Mouse (Mus musculus): ENCODE measurements around the gene Fam83c. TPM values are rescaled to one million over a fixed set of nuclear protein-coding genes. Genes with fewer than 3 reads are reported as not detected.

The Fam83c gene
- total and polyA plus RNA-seq, 3 experiments: 0.03 to 0.04 TPM; not detected in 1

DNA sequence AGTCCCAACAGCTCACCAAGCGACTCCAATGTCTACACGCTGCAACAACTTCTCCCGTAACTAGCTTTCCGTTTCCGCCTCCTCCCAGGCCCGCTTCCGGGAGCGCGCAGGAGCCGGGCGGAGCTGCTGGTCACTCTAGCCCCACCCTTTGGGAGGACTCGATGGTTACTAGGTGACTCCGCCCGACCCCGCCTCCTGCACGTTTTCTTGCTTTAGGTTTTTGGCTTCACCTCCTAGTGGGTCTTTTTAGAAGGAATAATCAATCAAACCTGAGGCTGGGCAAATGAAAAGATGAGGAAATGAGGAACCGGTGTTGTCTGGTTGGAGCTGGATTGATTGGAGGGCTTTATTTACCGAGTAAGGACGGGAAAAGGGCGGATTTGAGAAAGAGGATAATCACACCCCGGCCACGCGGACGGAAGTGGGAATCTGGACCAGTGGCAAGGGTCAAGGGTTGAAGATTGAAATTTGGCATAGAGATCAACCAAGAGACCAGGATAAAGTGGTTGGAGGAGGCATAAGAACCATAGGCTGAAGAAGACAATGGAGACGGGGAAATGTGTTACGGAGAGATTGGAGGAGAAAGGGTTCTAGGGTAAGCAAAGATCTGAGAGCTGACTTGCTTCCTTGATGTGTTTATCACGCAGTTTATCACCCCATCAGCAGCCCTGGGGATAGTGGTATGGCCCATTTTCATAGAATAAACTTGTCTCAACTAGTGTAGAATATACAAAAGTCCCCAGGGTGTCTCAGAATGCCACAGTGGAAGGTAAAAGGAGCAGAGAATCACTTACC lies 7.8 kb downstream of the Fam83c start, which contains the start of gene Eif6 (continued):
- no peak for TF ChIP-seq USF1 (IDR thresholded peaks at IDR 0.05; ENCODE audit: low read depth, low read length)
- TF ChIP-seq GATA1 (IDR thresholded peaks at IDR 0.05; ENCODE audit: low read depth, low read length): no peak; the same call in none of the 2 replicates
- TF ChIP-seq MEF2A (IDR thresholded peaks at IDR 0.05; ENCODE audit: extremely low read depth, insufficient replicate concordance, low read depth, low read length, poor library complexity, severe bottlenecking): no peak
- peak; percentile 73; the same call in 1 of the 2 replicates for TF ChIP-seq ZMIZ1 (IDR thresholded peaks at IDR 0.05; ENCODE audit: low read depth, low read length)
- peak; percentile 66 to 94; a peak in 2 of 4 replicates for TF ChIP-seq POLR2A (IDR thresholded peaks at IDR 0.05; ENCODE audit: control insufficient read depth in 1 of 2, insufficient read depth in 1 of 2, low read depth in 1 of 2, low read length in 2 of 2, poor library complexity in 1 of 2)

DNA sequence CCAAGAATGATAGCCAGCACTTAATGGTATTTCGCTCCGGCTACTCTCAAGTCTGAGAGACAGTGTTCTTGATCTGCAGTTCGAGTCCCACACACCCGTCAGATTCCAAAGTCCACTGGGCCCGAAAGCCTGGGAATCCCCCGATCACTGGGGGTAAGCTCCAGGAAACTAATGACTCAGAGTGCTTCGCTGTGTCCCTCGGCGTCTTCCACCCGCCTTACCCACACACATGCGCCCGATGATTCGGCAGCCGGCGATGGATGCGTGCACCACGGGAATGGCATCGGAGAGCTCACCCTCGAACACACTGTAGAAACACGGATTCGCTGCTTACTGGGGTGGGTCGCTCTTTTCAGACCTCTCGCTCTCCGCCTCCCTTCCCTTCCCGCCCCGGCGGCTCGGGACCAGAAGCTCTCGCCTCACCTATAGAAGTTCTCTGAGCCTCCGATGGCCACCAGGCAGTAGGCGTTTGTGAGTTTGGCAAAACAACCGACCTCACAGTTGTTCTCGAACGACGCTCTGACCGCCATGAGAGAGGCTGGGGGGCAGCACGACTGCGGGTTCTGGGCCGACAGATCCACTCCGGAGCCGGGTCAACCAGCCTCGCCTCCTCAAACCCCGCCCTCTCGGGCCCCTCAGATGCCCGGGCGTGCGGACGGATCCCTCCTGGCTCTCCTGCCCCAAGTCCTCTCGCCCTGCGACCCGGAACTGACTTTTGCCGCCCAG lies 8.6 kb downstream of the Fam83c start:
- H3K9me3 ChIP-seq (replicated peaks; ENCODE audit: insufficient read depth, low read length): no peaks in the 10 kb centered on the region
- H3K27ac ChIP-seq (ENCODE audit: control insufficient read depth, low read depth, low read length): peak overlapping the region; percentile 86
- no peak for TF ChIP-seq MYB (IDR thresholded peaks at IDR 0.05; ENCODE audit: low read depth, low read length)
- no peak for TF ChIP-seq HCFC1 (IDR thresholded peaks at IDR 0.05; ENCODE audit: low read depth, low read length)
- TF ChIP-seq POLR2AphosphoS5 (IDR thresholded peaks at IDR 0.05; ENCODE audit: borderline replicate concordance, low read depth, low read length): no peak
- TF ChIP-seq RAD21 (IDR thresholded peaks at IDR 0.05; ENCODE audit: low read depth, low read length): no peak
- no peak for TF ChIP-seq TBP (IDR thresholded peaks at IDR 0.05; ENCODE audit: low read depth, low read length)
- TF ChIP-seq TCF12 (IDR thresholded peaks at IDR 0.05; ENCODE audit: low read depth, low read length): no peak
- no peak for TF ChIP-seq USF2 (IDR thresholded peaks at IDR 0.05; ENCODE audit: borderline replicate concordance in 1 of 2, insufficient read depth in 1 of 2, low read depth in 1 of 2, low read length in 2 of 2)
- no peak for TF ChIP-seq GABPA (IDR thresholded peaks at IDR 0.05; ENCODE audit: low read depth, low read length)
- no peak for TF ChIP-seq CHD2 (IDR thresholded peaks at IDR 0.05; ENCODE audit: low read length)
- no peak for TF ChIP-seq ZKSCAN1 (IDR thresholded peaks at IDR 0.05; ENCODE audit: low read depth, low read length)
- no peak for TF ChIP-seq USF1 (IDR thresholded peaks at IDR 0.05; ENCODE audit: low read depth, low read length)
- no peak for TF ChIP-seq GATA1 (IDR thresholded peaks at IDR 0.05; ENCODE audit: low read depth, low read length)
- no peak for TF ChIP-seq SIN3A (IDR thresholded peaks at IDR 0.05; ENCODE audit: low read length)
- TF ChIP-seq ZMIZ1 (IDR thresholded peaks at IDR 0.05; ENCODE audit: low read depth, low read length): no peak
- TF ChIP-seq EP300 (IDR thresholded peaks at IDR 0.05; ENCODE audit: low read depth in 1 of 2, low read length in 2 of 2): no peak
- TF ChIP-seq POLR2AphosphoS2 (IDR thresholded peaks at IDR 0.05; ENCODE audit: low read length): no peak
- no peak for TF ChIP-seq MEF2A (IDR thresholded peaks at IDR 0.05; ENCODE audit: extremely low read depth, insufficient replicate concordance, low read depth, low read length, poor library complexity, severe bottlenecking)
- TF ChIP-seq CTCF (IDR thresholded peaks at IDR 0.05 in 2 of 3, conservative IDR thresholded peaks at IDR 0.05 in 1 of 3; ENCODE audit: control insufficient read depth in 1 of 3, insufficient read depth in 1 of 3, low read depth in 2 of 3, low read length in 3 of 3, poor library complexity in 1 of 3, severe bottlenecking in 1 of 3): no peak
- no peak for TF ChIP-seq BHLHE40 (IDR thresholded peaks at IDR 0.05; ENCODE audit: borderline replicate concordance, low read depth, low read length)
- TF ChIP-seq NELFE (IDR thresholded peaks at IDR 0.05; ENCODE audit: low read depth, low read length): no peak
- H3K9ac ChIP-seq (ENCODE audit: control insufficient read depth, low read depth, low read length, poor library complexity, severe bottlenecking): peak overlapping the region; percentile 98
- peak overlapping the region; percentile 66 to 94 for H3K4me3 ChIP-seq (ENCODE audit: control insufficient read depth in 1 of 2, insufficient read depth in 1 of 2, low read depth in 2 of 2, low read length in 2 of 2)
- peaks cover 2 to 9% of the 10 kb centered on the region in 2 experiments; a peak in 3 of 4 replicates for H3K4me1 ChIP-seq (ENCODE audit: control insufficient read depth in 1 of 2, insufficient read depth in 2 of 2, low read length in 2 of 2)
- H3K27me3 ChIP-seq (ENCODE audit: control insufficient read depth in 1 of 2, insufficient read depth in 2 of 2, low read length in 2 of 2): no peaks in the 10 kb centered on the region
- DNase-seq (ENCODE audit: low read depth, low spot score): peak; percentile 60
- peaks cover 30% of the 10 kb centered on the region for H3K79me2 ChIP-seq (ENCODE audit: control insufficient read depth, insufficient read depth, low read length, poor library complexity)
- peaks cover 10 to 11% of the 10 kb centered on the region in 2 experiments for H3K36me3 ChIP-seq (ENCODE audit: control insufficient read depth in 1 of 2, insufficient read depth in 2 of 2, low read length in 2 of 2)

Data from MEL (cell line).